Mouse (Mus musculus) liver, postnatal 0 days (tissue): ENCODE measurements around the gene Porcn.

ENCODE experiments used
- CTCF ChIP-seq: sonication (generic); IDR thresholded peaks from 2 replicates; pipeline ENCODE4 v1.5.1; 2016; ENCODE audit warnings: antibody characterized with exemption, low read depth
- EP300 ChIP-seq: IDR thresholded peaks from 2 replicates; pipeline ENCODE4 v1.6.1; 2016; ENCODE audit warnings: antibody characterized with exemption, low read depth, mild to moderate bottlenecking

GRCm38 (mm10) chrX:8236704-8237103 lies 30.4 kb upstream of the Porcn start:
- TF ChIP-seq CTCF: no peak
- no peak for TF ChIP-seq EP300
